Mouse (Mus musculus): Measurements from ENCODE around the gene C130050O18Rik. TPM values are rescaled to one million over a fixed set of nuclear protein-coding genes. Genes with fewer than 3 reads are reported as not detected.

The C130050O18Rik gene
- total RNA-seq, 2 experiments from 2014 or later, result 0.30 to 0.34 TPM

- DNase-seq (ENCODE audit: low spot score in 2 of 2), result no peak
- intact Hi-C loops (cut with DNase I), result no loop called here
These were observed 36.6 kb downstream of the C130050O18Rik start for GRCm38 (mm10) chr5:139441726-139442018.

GRCm38 (mm10) chr5:139442428-139442827 is 37.3 kb downstream of the C130050O18Rik start:
- intact Hi-C loops (cut with DNase I), result no loop called here
- no peak for DNase-seq (ENCODE audit: low spot score in 2 of 2)

- DNase-seq (ENCODE audit: low spot score in 2 of 2), result no peak
- intact Hi-C loops (cut with DNase I), result no loop called here
These were observed 37.9 kb downstream of the C130050O18Rik start for GRCm38 (mm10) chr5:139442962-139443361.

- intact Hi-C loops (cut with DNase I), result no loop called here
- no peak for DNase-seq (ENCODE audit: low spot score in 2 of 2)
These were observed 40.2 kb downstream of the C130050O18Rik start for GRCm38 (mm10) chr5:139445258-139445657.

GRCm38 (mm10) chr5:139448025-139448424 is 42.9 kb downstream of the C130050O18Rik start:
- intact Hi-C loops (cut with DNase I), result no loop called here
- peak in 1 of 2 experiments; percentile 82 for DNase-seq (ENCODE audit: low spot score in 2 of 2)

GRCm38 (mm10) chr5:139449161-139449791 is 44.2 kb downstream of the C130050O18Rik start:
- DNase-seq (ENCODE audit: low spot score in 2 of 2), result no peak
- intact Hi-C loops (cut with DNase I), result no loop called here

GRCm38 (mm10) chr5:139449926-139450325 is 44.8 kb downstream of the C130050O18Rik start:
- intact Hi-C loops (cut with DNase I), result no loop called here
- DNase-seq (ENCODE audit: low spot score in 2 of 2), result no peak

GRCm38 (mm10) chr5:139453031-139453430 is 48.0 kb downstream of the C130050O18Rik start:
- intact Hi-C loops (cut with DNase I), result no loop called here
- DNase-seq (ENCODE audit: low spot score in 2 of 2), result no peak

- peak in 1 of 2 experiments; percentile 86 for DNase-seq (ENCODE audit: low spot score in 2 of 2)
- intact Hi-C loops (cut with DNase I), result loop anchor here (5.0 kb wide), 1 partner anchor 53 kb away; no protein-coding TSS in a partner anchor
These were observed 50.1 kb downstream of the C130050O18Rik start for GRCm38 (mm10) chr5:139455166-139455565.

GRCm38 (mm10) chr5:139457241-139457640 is 52.2 kb downstream of the C130050O18Rik start:
- intact Hi-C loops (cut with DNase I), result loop anchor here (5.0 kb wide), 1 partner anchor 55 kb away; no protein-coding TSS in a partner anchor

GRCm38 (mm10) chr5:139459938-139460337 is 54.9 kb downstream of the C130050O18Rik start:
- peak in 1 of 2 experiments; percentile 50 for DNase-seq (ENCODE audit: low spot score in 2 of 2)
- intact Hi-C loops (cut with DNase I), result loop anchor here (1.0 to 5.0 kb wide), 2 partner anchors 24 to 58 kb away; partner anchors contain the start of gene Zfand2a

More at GRCm38 (mm10) chr5:139457241-139457640, 52.2 kb downstream of the C130050O18Rik start:
- DNase-seq (ENCODE audit: low spot score in 2 of 2), result no peak

- peak; percentile 99 to 100 for DNase-seq (ENCODE audit: low spot score in 2 of 2)
- intact Hi-C loops (cut with DNase I), result loop anchor here (1.0 kb wide), 1 partner anchor 24 kb away; the partner anchor contains the start of gene Zfand2a
These were observed 55.4 kb downstream of the C130050O18Rik start, which contains the start of gene 3110082I17Rik for GRCm38 (mm10) chr5:139460384-139461067. Gene 3110082I17Rik, minus strand, starts transcription at chr5:139460527.

- DNase-seq (ENCODE audit: low spot score in 2 of 2), result no peak
- intact Hi-C loops (cut with DNase I), result no loop called here
These were observed 59.8 kb downstream of the C130050O18Rik start for GRCm38 (mm10) chr5:139464874-139465273.

Small RNAs within 50 kb of the gene (microRNA-seq; reads per million reads assigned to microRNA genes)
- 386 to 461 reads per million in 2 experiments for gene Mir339

Other genes with a start within 250 kb of the C130050O18Rik start
- gene Sun1, start 204.6 kb upstream of the C130050O18Rik start, total RNA-seq (2021), result 100 to 1,000 TPM; 115 to 136 TPM
- 10 to 100 TPM; 45.1 to 50.7 TPM for gene Get4, start 153.0 kb upstream of the C130050O18Rik start, total RNA-seq (2021)
- gene Adap1, start 79.7 kb upstream of the C130050O18Rik start, total RNA-seq (2021), result 100 to 1,000 TPM; 295 to 315 TPM
- 10 to 100 TPM; 65.6 to 70.7 TPM for gene Cox19, start 53.9 kb upstream of the C130050O18Rik start, total RNA-seq (2021)
- gene Cyp2w1, start 52.7 kb upstream of the C130050O18Rik start, total RNA-seq (2021), result not detected
- gene Gpr146, start 27.6 kb upstream of the C130050O18Rik start, total RNA-seq (2021), result 10 to 100 TPM; 12.0 to 13.5 TPM
- gene Gper1, start 17.9 kb downstream of the C130050O18Rik start, total RNA-seq (2021), result 1 to 10 TPM; 3.0 to 3.3 TPM
- 10 to 100 TPM; 13.9 to 15.6 TPM for gene 3110082I17Rik, start 55.2 kb downstream of the C130050O18Rik start, total RNA-seq (2021)
- 10 to 100 TPM; 64.9 to 72.2 TPM for gene Zfand2a, start 79.3 kb downstream of the C130050O18Rik start, total RNA-seq (2021)
- under 1 TPM in 1 of 2 experiments, not detected in 1; 0.39 TPM for gene Uncx, start 138.2 kb downstream of the C130050O18Rik start, total RNA-seq (2021)

Measured in left cerebral cortex, postnatal 25 days (tissue).